Mouse (Mus musculus) liver, postnatal 0 days (tissue): ENCODE measurements around the gene Slc6a9.

Experiments
- CTCF ChIP-seq: sonication (generic); IDR thresholded peaks from 2 replicates; pipeline ENCODE4 v1.5.1; 2016; ENCODE audit warnings: antibody characterized with exemption, low read depth
- EP300 ChIP-seq: IDR thresholded peaks from 2 replicates; pipeline ENCODE4 v1.6.1; 2016; ENCODE audit warnings: antibody characterized with exemption, low read depth, mild to moderate bottlenecking

GRCm38 (mm10) chr4:117835531-117836111 lies 1.3 kb downstream of the Slc6a9 start:
- TF ChIP-seq EP300 (peak; percentile 83), CTCF (no peak)
